Mouse (Mus musculus) liver, postnatal 0 days (tissue): ENCODE measurements around the gene Gm20708. TPM values are rescaled to one million over a fixed set of nuclear protein-coding genes. Genes with fewer than 3 reads are reported as not detected.

Experiments
- ATAC-seq: fragments of 200-750 bp; cut with Nextera tagmentation; 2 replicates; pipeline ENCODE4 v1.8.0; 2017; ENCODE audit warnings: mild to moderate bottlenecking, moderate library complexity
- DNase-seq: peaks from one replicate; pipeline ENCODE4 v3.0.0-alpha.2; 2016
- H3K27ac ChIP-seq: fragments of 300-500 bp; sonication (generic); 2 replicates; pipeline ENCODE4 v1.5.1; 2014; ENCODE audit warnings: antibody characterized with exemption, moderate library complexity, mild to moderate bottlenecking, low read depth
- H3K27me3 ChIP-seq: fragments of 300-500 bp; sonication (generic); 2 replicates; pipeline ENCODE4 v1.6.1; 2014; ENCODE audit warnings: low read length, control low read depth, mixed read lengths; ENCODE audit not compliant: insufficient read depth
- H3K36me3 ChIP-seq: fragments of 300-500 bp; sonication (generic); replicated peaks from 2 replicates; pipeline ENCODE4 v1.6.1; 2014; ENCODE audit warnings: mild to moderate bottlenecking, control low read depth, low read length, moderate library complexity, mixed read lengths; ENCODE audit not compliant: insufficient read depth
- H3K4me1 ChIP-seq: fragments of 300-500 bp; sonication (generic); 2 replicates; pipeline ENCODE4 v1.6.1; 2014; ENCODE audit warnings: antibody characterized with exemption, mild to moderate bottlenecking, control low read depth; ENCODE audit not compliant: insufficient read depth
- H3K4me2 ChIP-seq: fragments of 300-500 bp; sonication (generic); 2 replicates; pipeline ENCODE4 v1.6.1; 2014; ENCODE audit warnings: low read depth, mild to moderate bottlenecking, low read length, moderate library complexity, mixed read lengths
- H3K4me3 ChIP-seq: fragments of 300-500 bp; sonication (generic); 2 replicates; pipeline ENCODE4 v1.5.1; 2014; ENCODE audit warnings: low read depth, low read length
- H3K9ac ChIP-seq: fragments of 300-500 bp; sonication (generic); replicated peaks from 2 replicates; pipeline ENCODE4 v1.6.1; 2014; ENCODE audit warnings: mild to moderate bottlenecking, moderate library complexity
- H3K9me3 ChIP-seq: fragments of 300-500 bp; sonication (generic); 2 replicates; pipeline ENCODE4 v1.6.1; 2016; ENCODE audit warnings: mild to moderate bottlenecking, control low read depth, low read length, mixed read lengths
- CTCF ChIP-seq: sonication (generic); IDR thresholded peaks from 2 replicates; pipeline ENCODE4 v1.5.1; 2016; ENCODE audit warnings: antibody characterized with exemption, low read depth
- EP300 ChIP-seq: IDR thresholded peaks from 2 replicates; pipeline ENCODE4 v1.6.1; 2016; ENCODE audit warnings: antibody characterized with exemption, low read depth, mild to moderate bottlenecking
- WGBS: fragments of 180-500 bp; shearing (Covaris S2); extraction: QIAGEN DNeasy Blood & Tissue Kit; methylation state at CpG from one replicate; pipeline ENCODE4 v1.1.7; 2014; ENCODE audit not compliant: insufficient replicate concordance; 5-methylcytosine and 5-hydroxymethylcytosine counted together
- polyA plus RNA-seq: library from polyadenylated mRNA; unstranded; fragments of >200 nt; fragmentation: Nextera tagmentation; extraction: Ambion mirVana; gene quantifications from 2 replicates; pipeline ENCODE4 v1.2.1, GENCODE M21; 2015

The Gm20708 gene
- polyA plus RNA-seq, 1 experiment from 2014 or later = 0.48 TPM

GRCm38 (mm10) chr11:117766275-117766674 is 43.2 kb upstream of the Gm20708 start:
- Histone ChIP-seq H3K4me3 (no peak overlapping the region), H3K4me2 (no peak overlapping the region), H3K9me3 (no peaks in the 10 kb centered on the region), H3K27ac (no peak overlapping the region), H3K9ac (no peak overlapping the region), H3K27me3 (no peaks in the 10 kb centered on the region), H3K4me1 (no peaks in the 10 kb centered on the region), H3K36me3 (peaks cover 70% of the 10 kb centered on the region)
- 86% methylated on average over 3 of the region's 3 CpGs for WGBS
- ATAC-seq (no peak), DNase-seq (no peak)
- TF ChIP-seq EP300 = no peak
- no peak for TF ChIP-seq CTCF

DNA sequence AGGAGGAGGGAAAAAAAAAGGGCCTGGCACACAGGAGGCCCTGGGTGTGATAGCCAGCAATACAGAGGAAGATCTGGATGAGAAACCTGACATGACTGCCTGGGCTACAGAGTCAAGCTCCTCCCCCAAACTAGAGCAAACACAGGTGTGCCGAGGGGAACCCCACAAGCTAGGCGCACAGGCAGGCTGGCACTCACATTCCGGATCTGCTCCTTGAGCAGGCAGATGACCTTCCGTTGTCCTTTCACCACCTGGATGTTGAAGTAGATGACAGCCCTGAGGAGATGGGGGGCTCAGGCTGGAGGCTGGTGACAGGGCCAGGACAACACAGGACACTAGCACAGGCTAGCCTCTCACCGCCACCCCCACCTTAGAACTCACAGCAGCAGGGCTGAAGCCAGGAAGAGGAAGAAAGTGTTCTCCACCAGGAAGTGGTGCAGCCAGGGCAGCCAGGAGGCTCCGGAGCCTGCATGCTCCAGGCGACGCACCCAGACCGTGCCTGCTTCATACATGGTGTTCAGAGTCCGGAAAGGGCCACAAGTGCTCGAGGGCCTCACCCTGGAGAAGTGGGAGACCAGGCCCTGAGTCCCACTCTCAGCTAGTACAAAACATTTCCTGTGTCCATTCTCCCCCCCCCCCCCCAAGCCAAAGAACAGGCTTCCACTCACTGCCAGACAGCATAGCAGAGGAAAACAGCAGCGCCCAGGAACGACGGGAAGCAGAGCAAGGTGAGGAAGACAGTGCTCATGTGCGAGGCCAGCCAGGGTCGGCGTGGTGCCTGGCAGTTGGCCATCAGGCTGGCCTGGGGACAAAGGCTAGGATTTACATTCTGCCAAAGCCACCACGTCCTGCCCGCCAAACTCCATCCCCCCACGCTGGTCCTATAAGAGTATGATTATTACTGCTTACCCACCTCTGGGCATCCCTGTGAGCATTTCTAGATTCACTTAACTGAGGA is 40.5 kb upstream of the Gm20708 start:
- Histone ChIP-seq H3K4me1 (no peaks in the 10 kb centered on the region), H3K9ac (no peak overlapping the region), H3K36me3 (peaks cover 83% of the 10 kb centered on the region), H3K9me3 (no peaks in the 10 kb centered on the region), H3K27ac (no peak overlapping the region), H3K27me3 (no peaks in the 10 kb centered on the region), H3K4me3 (no peak overlapping the region), H3K4me2 (no peak overlapping the region)
- ATAC-seq (no peak), DNase-seq (no peak)
- 80% methylated on average over 20 of the region's 20 CpGs for WGBS
- TF ChIP-seq EP300 (no peak), CTCF (no peak)

- H3K4me1 ChIP-seq = no peaks in the 10 kb centered on the region
- H3K9me3 ChIP-seq = no peaks in the 10 kb centered on the region
- no peak overlapping the region for H3K4me2 ChIP-seq
- no peak overlapping the region for H3K27ac ChIP-seq
- WGBS = 92% methylated on average over 7 of the region's 7 CpGs
- no peak for ATAC-seq
- no peak for TF ChIP-seq EP300
- no peak for TF ChIP-seq CTCF
- no peaks in the 10 kb centered on the region for H3K27me3 ChIP-seq
- DNase-seq = no peak
- H3K36me3 ChIP-seq = peaks cover 82% of the 10 kb centered on the region
- H3K4me3 ChIP-seq = no peak overlapping the region
- no peak overlapping the region for H3K9ac ChIP-seq
Observed at GRCm38 (mm10) chr11:117769683-117770047, 39.8 kb upstream of the Gm20708 start.

DNA sequence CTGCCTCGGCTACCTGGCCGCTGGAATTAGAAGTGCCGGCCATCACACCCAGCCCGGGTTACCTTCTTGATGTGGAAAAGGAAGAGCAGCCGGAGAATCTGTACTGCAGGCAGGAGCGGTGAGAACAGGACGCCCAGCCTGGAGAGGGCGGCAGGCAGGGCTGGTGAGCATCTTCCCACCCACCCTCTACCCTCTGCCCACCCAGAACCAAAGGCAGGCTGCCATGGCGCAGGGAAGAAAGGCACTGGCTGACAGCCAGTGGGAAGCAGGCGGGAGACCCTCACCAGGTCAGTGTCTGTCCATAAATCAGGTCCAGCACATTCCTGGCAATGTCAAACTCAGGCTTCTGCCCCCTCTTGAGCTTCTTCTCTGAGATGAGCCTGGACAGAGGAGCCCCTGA is 39.1 kb upstream of the Gm20708 start:
- H3K9ac ChIP-seq = no peak overlapping the region
- no peak for ATAC-seq
- no peak overlapping the region for H3K4me2 ChIP-seq
- no peak for TF ChIP-seq CTCF
- no peak for TF ChIP-seq EP300
- peaks cover 83% of the 10 kb centered on the region for H3K36me3 ChIP-seq
- H3K4me1 ChIP-seq = no peaks in the 10 kb centered on the region
- no peak overlapping the region for H3K4me3 ChIP-seq
- no peaks in the 10 kb centered on the region for H3K27me3 ChIP-seq
- WGBS = 95% methylated on average over 10 of the region's 10 CpGs
- H3K9me3 ChIP-seq = no peaks in the 10 kb centered on the region
- no peak for DNase-seq
- H3K27ac ChIP-seq = no peak overlapping the region

GRCm38 (mm10) chr11:117772352-117772751 is 37.1 kb upstream of the Gm20708 start:
- ATAC-seq = no peak
- Histone ChIP-seq H3K9me3 (no peaks in the 10 kb centered on the region), H3K27ac (no peak overlapping the region), H3K36me3 (peaks cover 84% of the 10 kb centered on the region), H3K4me1 (peaks cover 5% of the 10 kb centered on the region), H3K9ac (no peak overlapping the region), H3K27me3 (no peaks in the 10 kb centered on the region), H3K4me2 (no peak overlapping the region), H3K4me3 (no peak overlapping the region)
- TF ChIP-seq EP300 (no peak), CTCF (no peak)
- no peak for DNase-seq
- WGBS = 89% methylated on average over 7 of the region's 7 CpGs

GRCm38 (mm10) chr11:117774925-117775324 is 34.5 kb upstream of the Gm20708 start:
- Histone ChIP-seq H3K27ac (no peak overlapping the region), H3K9me3 (no peaks in the 10 kb centered on the region), H3K27me3 (no peaks in the 10 kb centered on the region), H3K9ac (no peak overlapping the region), H3K4me3 (no peak overlapping the region), H3K36me3 (peaks cover 80% of the 10 kb centered on the region), H3K4me1 (peaks cover 23% of the 10 kb centered on the region), H3K4me2 (no peak overlapping the region)
- no peak for ATAC-seq
- no peak for DNase-seq
- 91% methylated on average over 10 of the region's 10 CpGs for WGBS
- TF ChIP-seq EP300 (no peak), CTCF (no peak)
